Mouse (Mus musculus) limb, embryonic 11.5 days (tissue): ENCODE data around the gene Tpgs1. TPM values are rescaled to one million over a fixed set of nuclear protein-coding genes. Genes with fewer than 3 reads are reported as not detected.

Experiments
- ATAC-seq: fragments of 200-750 bp; cut with Nextera tagmentation; 2 replicates; pipeline ENCODE4 v1.8.0; 2017; ENCODE audit warnings: low read depth; ENCODE audit not compliant: insufficient number of reproducible peaks, low FRiP score, low TSS enrichment
- DNase-seq: peaks from one replicate; pipeline ENCODE4 v3.0.0-alpha.2; 2015; ENCODE audit warnings: low spot score
- H3K27ac ChIP-seq: fragments of 300-500 bp; sonication (generic); replicated peaks from 2 replicates; pipeline ENCODE4 v1.5.1; 2014; ENCODE audit warnings: low read depth, mild to moderate bottlenecking, low read length
- H3K27me3 ChIP-seq: fragments of 300-500 bp; sonication (generic); 2 replicates; pipeline ENCODE4 v1.6.1; 2014; ENCODE audit warnings: mild to moderate bottlenecking, low read length, mixed read lengths; ENCODE audit not compliant: control insufficient read depth, insufficient read depth
- H3K36me3 ChIP-seq: fragments of 300-500 bp; sonication (generic); 2 replicates; pipeline ENCODE4 v1.6.1; 2014; ENCODE audit warnings: mild to moderate bottlenecking, low read length, moderate library complexity, mixed read lengths; ENCODE audit not compliant: control insufficient read depth, insufficient read depth
- H3K4me1 ChIP-seq: fragments of 300-500 bp; sonication (generic); 2 replicates; pipeline ENCODE4 v1.6.1; 2014; ENCODE audit warnings: low read length, mixed read lengths; ENCODE audit not compliant: control insufficient read depth, insufficient read depth
- H3K4me2 ChIP-seq: fragments of 300-500 bp; sonication (generic); 2 replicates; pipeline ENCODE4 v1.6.1; 2014; ENCODE audit warnings: low read depth, mild to moderate bottlenecking, moderate library complexity; ENCODE audit not compliant: severe bottlenecking
- H3K4me3 ChIP-seq: fragments of 300-500 bp; sonication (generic); 2 replicates; pipeline ENCODE4 v1.5.1; 2014; ENCODE audit warnings: low read depth, low read length
- H3K9ac ChIP-seq: fragments of 300-500 bp; sonication (generic); 2 replicates; pipeline ENCODE4 v1.6.1; 2014; ENCODE audit warnings: mild to moderate bottlenecking, low read length
- H3K9me3 ChIP-seq: fragments of 300-500 bp; sonication (generic); 2 replicates; pipeline ENCODE4 v1.6.1; 2016; ENCODE audit warnings: low read length; ENCODE audit not compliant: control insufficient read depth
- WGBS: fragments of 180-500 bp; shearing (Covaris S2); extraction: QIAGEN DNeasy Blood & Tissue Kit; methylation state at CpG from one replicate; pipeline ENCODE4 v1.1.7; 2014; 5-methylcytosine and 5-hydroxymethylcytosine counted together
- polyA plus RNA-seq: library from polyadenylated mRNA; unstranded; fragments of >200 nt; fragmentation: Nextera tagmentation; extraction: Ambion mirVana; gene quantifications from 2 replicates; pipeline ENCODE4 v1.2.1, GENCODE M21; 2014

Tpgs1 gene
- polyA plus RNA-seq, 1 experiment from 2014 or later = 70.9 TPM

GRCm38 (mm10) chr10:79707162-79707561 lies 38.0 kb downstream of the Tpgs1 start:
- no peak overlapping the region for H3K27ac ChIP-seq

DNA sequence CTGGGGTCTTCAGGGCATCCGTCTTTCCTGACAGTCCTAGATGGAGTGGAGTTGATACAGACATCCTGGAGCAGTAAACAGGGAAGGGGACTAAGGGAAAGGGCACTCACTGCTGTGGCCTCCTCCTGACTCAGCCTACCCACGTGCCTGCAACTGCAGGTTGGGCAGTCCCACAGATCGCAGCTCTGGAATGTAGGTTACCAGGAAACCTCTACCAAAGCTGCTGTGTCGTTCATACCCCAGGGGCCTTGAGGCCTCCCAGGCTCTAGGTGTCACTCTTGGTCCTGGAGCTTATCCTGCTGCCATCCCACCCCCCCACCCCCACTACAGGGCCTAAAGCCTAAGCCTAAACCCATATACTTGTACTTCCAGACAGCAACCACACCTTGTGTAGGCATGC lies 38.6 kb downstream of the Tpgs1 start:
- WGBS = 71% methylated on average over 4 of the region's 4 CpGs
- Histone ChIP-seq H3K4me2 (no peak overlapping the region), H3K4me1 (peaks cover 15% of the 10 kb centered on the region)

More at GRCm38 (mm10) chr10:79707162-79707561, 38.0 kb downstream of the Tpgs1 start:
- DNase-seq = no peak
- H3K9me3 ChIP-seq = no peaks in the 10 kb centered on the region
- WGBS = 91% methylated on average over 1 of the region's 1 CpGs
- H3K4me1 ChIP-seq = peaks cover 15% of the 10 kb centered on the region
- no peak overlapping the region; the same call in 1 of the 2 replicates for H3K9ac ChIP-seq
- no peak overlapping the region for H3K4me3 ChIP-seq
- peaks cover 33% of the 10 kb centered on the region for H3K36me3 ChIP-seq
- ATAC-seq = no peak
- no peaks in the 10 kb centered on the region for H3K27me3 ChIP-seq
- no peak overlapping the region for H3K4me2 ChIP-seq

DNA sequence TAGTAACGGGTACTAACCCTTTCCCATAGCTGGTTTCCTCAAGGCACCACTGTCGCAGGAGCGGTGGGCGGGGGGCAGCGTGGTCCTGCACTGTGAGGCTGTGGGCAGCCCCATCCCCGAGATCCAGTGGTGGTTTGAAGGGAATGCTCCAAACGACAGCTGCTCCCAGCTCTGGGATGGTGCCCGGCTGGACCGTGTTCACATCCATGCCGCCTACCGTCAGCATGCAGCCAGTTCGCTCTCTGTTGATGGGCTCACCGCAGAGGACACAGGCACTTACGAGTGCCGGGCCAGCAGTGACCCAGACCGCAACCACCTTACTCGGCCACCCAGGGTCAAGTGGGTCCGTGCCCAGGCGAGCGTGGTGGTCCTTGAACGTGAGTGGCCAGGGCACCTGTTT lies 39.5 kb downstream of the Tpgs1 start:
- no peaks in the 10 kb centered on the region for H3K27me3 ChIP-seq
- no peak overlapping the region for H3K27ac ChIP-seq
- no peak overlapping the region for H3K4me2 ChIP-seq
- no peaks in the 10 kb centered on the region for H3K9me3 ChIP-seq
- peaks cover 33% of the 10 kb centered on the region for H3K36me3 ChIP-seq
- ATAC-seq (no peak), DNase-seq (no peak)
- H3K9ac ChIP-seq = no peak overlapping the region
- WGBS = 91% methylated on average over 21 of the region's 21 CpGs
- H3K4me3 ChIP-seq = no peak overlapping the region
- H3K4me1 ChIP-seq = peaks cover 15% of the 10 kb centered on the region

More for the DNA sequence above, 38.6 kb downstream of the Tpgs1 start:
- H3K9me3 ChIP-seq = no peaks in the 10 kb centered on the region
- H3K27ac ChIP-seq = no peak overlapping the region
- peaks cover 33% of the 10 kb centered on the region for H3K36me3 ChIP-seq
- DNase-seq (no peak), ATAC-seq (no peak)
- H3K27me3 ChIP-seq = no peaks in the 10 kb centered on the region
- H3K9ac ChIP-seq = no peak overlapping the region
- H3K4me3 ChIP-seq = no peak overlapping the region

- Histone ChIP-seq H3K4me1 (peaks cover 15% of the 10 kb centered on the region), H3K9me3 (no peaks in the 10 kb centered on the region), H3K36me3 (peaks cover 33% of the 10 kb centered on the region), H3K27me3 (0 out of 2 replicates have a peak, but pooled peaks cover 4% of the 10 kb centered on the region), H3K4me2 (no peak overlapping the region), H3K27ac (no peak overlapping the region), H3K4me3 (no peak overlapping the region), H3K9ac (no peak overlapping the region)
- DNase-seq (no peak), ATAC-seq (no peak)
- WGBS = 80% methylated on average over 7 of the region's 7 CpGs
Observed at GRCm38 (mm10) chr10:79709307-79709706, 40.1 kb downstream of the Tpgs1 start.

- Histone ChIP-seq H3K4me3 (no peak overlapping the region), H3K4me2 (no peak overlapping the region), H3K4me1 (peaks cover 2% of the 10 kb centered on the region), H3K9me3 (no peaks in the 10 kb centered on the region), H3K27me3 (peaks cover 28% of the 10 kb centered on the region), H3K27ac (no peak overlapping the region), H3K36me3 (peaks cover 30% of the 10 kb centered on the region), H3K9ac (no peak overlapping the region)
- DNase-seq = no peak
- WGBS = 90% methylated on average over 1 of the region's 1 CpGs
- peak; percentile 14; the same call in 1 of the 2 replicates for ATAC-seq
Observed at GRCm38 (mm10) chr10:79712029-79712428, 42.9 kb downstream of the Tpgs1 start.

- WGBS = 14% methylated on average over 4 of the region's 6 CpGs
- H3K27ac ChIP-seq = no peak overlapping the region
- peaks cover 34% of the 10 kb centered on the region for H3K27me3 ChIP-seq
- H3K4me2 ChIP-seq = no peak overlapping the region
- no peak overlapping the region for H3K4me3 ChIP-seq
- no peak overlapping the region for H3K9ac ChIP-seq
- 0 out of 2 replicates have a peak, but pooled peaks have one; percentile 23 for ATAC-seq
- H3K36me3 ChIP-seq = peaks cover 27% of the 10 kb centered on the region
- DNase-seq = peak; percentile 86
- no peaks in the 10 kb centered on the region for H3K9me3 ChIP-seq
- H3K4me1 ChIP-seq = peaks cover 8% of the 10 kb centered on the region
Observed at GRCm38 (mm10) chr10:79712499-79713126, 43.4 kb downstream of the Tpgs1 start.

GRCm38 (mm10) chr10:79713163-79713562 lies 44.0 kb downstream of the Tpgs1 start:
- 65% methylated on average over 1 of the region's 1 CpGs for WGBS
- no peak overlapping the region for H3K4me2 ChIP-seq
- H3K27me3 ChIP-seq = peaks cover 40% of the 10 kb centered on the region
- H3K9me3 ChIP-seq = no peaks in the 10 kb centered on the region
- peaks cover 11% of the 10 kb centered on the region for H3K4me1 ChIP-seq
- H3K4me3 ChIP-seq = no peak overlapping the region
- H3K27ac ChIP-seq = no peak overlapping the region
- H3K36me3 ChIP-seq = peaks cover 27% of the 10 kb centered on the region
- H3K9ac ChIP-seq = no peak overlapping the region
- DNase-seq = no peak
- ATAC-seq = no peak

DNA sequence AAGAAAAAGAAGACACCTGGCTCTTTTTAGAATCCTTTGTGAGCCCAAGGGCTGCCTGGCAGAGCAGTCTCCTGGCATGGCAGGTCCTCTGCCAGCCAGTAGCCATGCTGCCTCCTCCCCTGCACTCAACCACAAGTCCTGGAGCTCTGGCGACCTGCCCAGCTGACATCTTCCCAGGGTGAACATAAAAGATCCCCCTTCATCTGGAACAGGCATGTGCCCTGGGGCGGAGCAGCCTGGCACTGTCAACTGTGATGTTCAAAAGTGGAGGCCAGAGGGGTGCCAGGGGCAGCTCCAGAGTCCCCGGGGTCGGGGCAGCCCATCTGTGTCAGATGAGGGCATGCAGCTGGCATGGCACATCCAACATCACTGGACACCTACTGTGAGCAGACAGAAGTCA lies 45.8 kb downstream of the Tpgs1 start:
- H3K9me3 ChIP-seq = no peaks in the 10 kb centered on the region
- peaks cover 45% of the 10 kb centered on the region for H3K27me3 ChIP-seq
- H3K4me2 ChIP-seq = no peak overlapping the region
- no peak overlapping the region for H3K9ac ChIP-seq
- H3K27ac ChIP-seq = no peak overlapping the region
- ATAC-seq (no peak), DNase-seq (no peak)
- H3K4me3 ChIP-seq = no peak overlapping the region
- H3K36me3 ChIP-seq = peaks cover 14% of the 10 kb centered on the region
- WGBS = 69% methylated on average over 4 of the region's 4 CpGs
- peaks cover 11% of the 10 kb centered on the region for H3K4me1 ChIP-seq
